Mouse (Mus musculus) liver, adult 2 months (tissue): ENCODE measurements at regions not wholly inside any gene's neighbourhood (a gene's known extent, or its start where the extent isn't known, plus 50 kb on each side); places are given as distances from the start of the nearest gene placed in this dataset.

Experiments used
- CTCF ChIP-seq: fragments of 200-500 bp; IDR thresholded peaks from 2 replicates; pipeline ENCODE4 v1.5.1; 2011; ENCODE audit warnings: low read depth, low read length, control low read depth
- POLR2A ChIP-seq: fragments of 200-500 bp; IDR thresholded peaks from 2 replicates; pipeline ENCODE4 v1.6.1; 2011; ENCODE audit warnings: low read length, control low read depth; ENCODE audit not compliant: insufficient read depth; ENCODE audit errors: extremely low read depth

DNA sequence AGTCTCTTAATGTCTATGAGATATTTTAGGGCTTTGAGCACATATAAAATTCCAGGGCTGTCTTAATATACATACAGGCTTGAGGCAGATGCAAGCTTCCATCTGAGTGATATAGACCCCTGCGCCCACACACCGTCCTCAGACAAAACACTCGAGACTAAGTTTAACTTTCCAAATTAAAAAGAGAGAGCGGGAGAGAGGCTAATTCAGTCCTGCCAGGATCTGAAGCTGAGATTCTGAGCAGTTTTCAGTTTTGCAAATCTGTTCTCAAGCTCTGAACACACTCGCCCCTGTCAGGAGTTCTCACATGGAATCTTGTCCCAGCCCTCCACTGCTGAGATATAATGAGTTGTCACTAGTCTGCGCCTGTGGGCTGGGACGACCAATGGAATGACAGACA is 130.0 kb upstream of the Sox5 start:
- no peak for TF ChIP-seq CTCF
- no peak for TF ChIP-seq POLR2A
